Mouse (Mus musculus): ENCODE measurements around the gene Leng1. TPM values are rescaled to one million over a fixed set of nuclear protein-coding genes. Genes with fewer than 3 reads are reported as not detected.
"Not testable (repeated sequence)": the region's sequence is repeated elsewhere in the genome, so short reads cannot be mapped to it uniquely, and the experiment has no call there.

The Leng1 gene
- polyA plus RNA-seq, 1 experiment = 22.0 TPM

DNA sequence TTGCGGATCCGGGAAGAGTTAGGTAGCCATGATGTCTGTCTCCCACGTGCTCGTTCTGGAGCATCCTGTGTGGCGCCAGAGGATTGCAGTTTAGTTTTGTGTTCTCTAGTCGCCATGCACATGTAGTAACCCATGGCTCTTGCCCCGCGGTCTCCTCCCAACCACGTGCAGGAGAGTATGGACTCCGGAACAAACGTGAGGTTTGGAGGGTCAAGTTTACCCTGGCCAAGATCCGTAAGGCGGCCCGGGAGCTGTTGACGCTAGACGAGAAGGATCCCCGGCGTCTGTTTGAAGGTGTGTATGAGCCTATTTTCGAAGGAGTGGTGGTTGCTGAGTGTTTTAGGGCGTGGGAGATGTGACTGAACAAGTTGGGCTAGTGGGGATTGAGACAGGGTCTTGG, 38.8 kb upstream of the Leng1 start:
- Histone ChIP-seq H3K36me3 (replicated peaks; ENCODE audit: low read length) (peaks cover 44% of the 10 kb centered on the region), H3K9me3 (no peaks in the 10 kb centered on the region), H3K27me3 (replicated peaks) (no peaks in the 10 kb centered on the region), H3K4me3 (replicated peaks) (peak overlapping the region; percentile 95), H3K4me1 (peaks cover 27% of the 10 kb centered on the region)
- TF ChIP-seq GATA1 (IDR thresholded peaks at IDR 0.05; ENCODE audit: borderline replicate concordance, low read length) (no peak), FLI1 (IDR thresholded peaks at IDR 0.05; ENCODE audit: low read length) (no peak)

DNA sequence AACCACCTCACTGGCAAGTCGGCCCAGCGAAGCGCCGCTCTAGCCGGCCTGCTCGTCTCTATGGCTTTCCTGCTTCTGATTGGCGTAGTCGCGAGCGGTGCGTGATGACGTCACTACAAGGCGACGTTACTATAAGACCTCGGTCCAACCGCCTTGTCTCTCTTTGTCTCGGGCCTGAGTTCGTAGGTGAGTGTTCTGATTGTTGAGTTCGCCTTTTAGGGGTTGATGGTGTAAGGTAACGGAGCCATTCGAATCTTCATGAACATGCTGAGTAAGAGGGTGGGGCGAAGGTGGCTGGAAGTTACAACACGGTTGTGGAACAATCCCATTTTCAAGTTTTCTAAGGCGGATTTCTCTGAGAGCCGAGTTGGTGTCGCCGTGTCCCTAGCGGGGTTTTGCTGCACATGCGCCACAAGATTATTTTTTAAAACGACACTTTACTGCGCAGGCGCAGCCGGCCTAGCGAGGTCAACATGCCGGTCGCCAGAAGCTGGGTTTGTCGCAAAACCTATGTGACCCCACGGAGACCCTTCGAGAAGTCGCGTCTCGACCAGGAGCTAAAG, 38.3 kb upstream of the Leng1 start, which contains the start of gene Rps9:
Gene Rps9, plus strand, starts transcription at position 115 of the 563 bp plus-strand sequence.
- H3K4me1 ChIP-seq = peaks cover 27% of the 10 kb centered on the region
- H3K27me3 ChIP-seq (replicated peaks) = no peaks in the 10 kb centered on the region
- peaks cover 49% of the 10 kb centered on the region for H3K36me3 ChIP-seq (replicated peaks; ENCODE audit: low read length)
- H3K9me3 ChIP-seq = no peaks in the 10 kb centered on the region
- no peak for TF ChIP-seq FLI1 (IDR thresholded peaks at IDR 0.05; ENCODE audit: low read length)
- TF ChIP-seq GATA1 (IDR thresholded peaks at IDR 0.05; ENCODE audit: borderline replicate concordance, low read length) = no peak
- peak within 1 kb of the TSS; percentile 95 for H3K4me3 ChIP-seq (replicated peaks)

DNA sequence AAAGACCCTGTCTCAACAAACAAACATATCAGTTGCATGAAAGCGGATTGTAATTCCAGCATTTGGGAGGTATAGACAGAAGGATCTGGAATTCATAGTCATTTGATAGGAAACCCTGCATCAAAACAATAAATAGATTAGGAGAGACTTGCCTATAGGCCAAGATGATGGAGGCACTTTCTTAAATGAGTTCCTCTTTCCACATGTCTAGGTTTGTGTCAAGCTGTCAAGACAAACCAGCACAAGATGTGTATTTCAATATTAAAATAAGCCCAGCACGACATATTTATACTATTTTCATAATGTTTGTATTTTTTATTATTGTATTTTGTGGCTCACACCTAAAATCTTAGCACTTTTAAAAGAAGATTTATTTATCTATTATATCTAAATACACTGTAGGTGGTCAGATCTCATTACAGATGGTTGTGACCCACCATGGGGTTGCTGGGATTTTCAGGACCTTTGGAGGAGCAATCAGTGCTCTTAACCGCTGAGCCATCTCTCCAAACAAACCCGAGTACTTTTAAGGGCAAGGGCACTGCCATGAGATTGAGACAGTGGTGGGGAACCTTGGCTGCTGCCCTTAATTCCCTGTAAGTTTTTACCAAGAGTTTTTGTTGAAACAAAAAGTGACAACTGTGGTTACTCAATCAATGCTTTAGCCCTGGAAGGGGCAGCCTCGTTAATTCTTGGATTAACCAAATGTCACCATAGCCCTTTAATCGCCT, 37.7 kb upstream of the Leng1 start:
- Histone ChIP-seq H3K36me3 (replicated peaks; ENCODE audit: low read length) (peaks cover 55% of the 10 kb centered on the region), H3K27me3 (replicated peaks) (no peaks in the 10 kb centered on the region), H3K4me3 (replicated peaks) (peak overlapping the region; percentile 95), H3K9me3 (no peaks in the 10 kb centered on the region), H3K4me1 (peaks cover 27% of the 10 kb centered on the region)
- TF ChIP-seq FLI1 (IDR thresholded peaks at IDR 0.05; ENCODE audit: low read length) = no peak
- TF ChIP-seq GATA1 (IDR thresholded peaks at IDR 0.05; ENCODE audit: borderline replicate concordance, low read length) = no peak

DNA sequence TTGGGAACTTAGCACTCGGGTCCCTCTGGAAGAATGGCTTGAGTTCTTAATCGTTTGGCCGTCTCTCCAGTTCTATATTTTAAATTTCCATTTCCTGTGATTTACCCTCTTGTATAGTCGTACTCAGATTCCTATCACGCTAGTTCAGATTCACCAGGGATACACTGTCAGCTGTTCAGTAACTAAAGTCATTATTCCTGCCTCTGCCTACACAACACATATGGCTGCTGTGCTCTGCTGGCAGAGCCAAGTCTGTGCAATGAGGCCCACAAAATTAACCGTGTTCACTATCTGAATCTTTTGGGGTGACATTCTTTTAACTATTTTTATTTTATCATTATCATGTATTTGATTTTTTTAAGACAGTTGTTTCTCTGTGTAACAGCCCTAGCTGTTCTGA, 32.8 kb upstream of the Leng1 start:
- TF ChIP-seq GATA1 (IDR thresholded peaks at IDR 0.05; ENCODE audit: borderline replicate concordance, low read length) (no peak), FLI1 (IDR thresholded peaks at IDR 0.05; ENCODE audit: low read length) (no peak)

DNA sequence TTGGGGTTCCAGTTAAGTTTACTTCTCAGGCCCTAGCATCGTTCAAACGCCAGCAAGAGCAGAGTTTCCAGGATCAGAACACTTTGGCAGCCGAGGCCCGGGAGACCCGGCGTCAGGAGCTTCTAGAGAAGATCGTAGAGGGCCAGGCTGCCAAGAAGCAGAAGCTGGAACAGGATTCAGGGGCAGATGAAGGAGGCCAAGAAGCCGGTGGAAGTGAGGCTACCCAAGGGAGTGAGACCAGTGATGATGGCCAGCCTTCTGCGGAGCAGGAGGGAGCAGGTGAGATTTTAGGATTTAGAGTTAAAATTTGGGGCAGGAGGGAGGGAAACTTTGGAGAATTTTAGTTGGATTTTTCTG, 29.3 kb upstream of the Leng1 start:
- peaks cover 36% of the 10 kb centered on the region for H3K4me1 ChIP-seq
- H3K9me3 ChIP-seq; H3K27me3 ChIP-seq (replicated peaks): not testable (repeated sequence)
- H3K36me3 ChIP-seq (replicated peaks; ENCODE audit: low read length) = peaks cover 59% of the 10 kb centered on the region
- peak overlapping the region; percentile 99 for H3K4me3 ChIP-seq (replicated peaks)

More for the DNA sequence above, 32.8 kb upstream of the Leng1 start:
- Histone ChIP-seq H3K27me3 (replicated peaks) (no peaks in the 10 kb centered on the region), H3K4me3 (replicated peaks) (no peak overlapping the region), H3K4me1 (peaks cover 17% of the 10 kb centered on the region; the same call in 1 of the 2 replicates), H3K36me3 (replicated peaks; ENCODE audit: low read length) (peaks cover 57% of the 10 kb centered on the region), H3K9me3 (no peaks in the 10 kb centered on the region)

DNA sequence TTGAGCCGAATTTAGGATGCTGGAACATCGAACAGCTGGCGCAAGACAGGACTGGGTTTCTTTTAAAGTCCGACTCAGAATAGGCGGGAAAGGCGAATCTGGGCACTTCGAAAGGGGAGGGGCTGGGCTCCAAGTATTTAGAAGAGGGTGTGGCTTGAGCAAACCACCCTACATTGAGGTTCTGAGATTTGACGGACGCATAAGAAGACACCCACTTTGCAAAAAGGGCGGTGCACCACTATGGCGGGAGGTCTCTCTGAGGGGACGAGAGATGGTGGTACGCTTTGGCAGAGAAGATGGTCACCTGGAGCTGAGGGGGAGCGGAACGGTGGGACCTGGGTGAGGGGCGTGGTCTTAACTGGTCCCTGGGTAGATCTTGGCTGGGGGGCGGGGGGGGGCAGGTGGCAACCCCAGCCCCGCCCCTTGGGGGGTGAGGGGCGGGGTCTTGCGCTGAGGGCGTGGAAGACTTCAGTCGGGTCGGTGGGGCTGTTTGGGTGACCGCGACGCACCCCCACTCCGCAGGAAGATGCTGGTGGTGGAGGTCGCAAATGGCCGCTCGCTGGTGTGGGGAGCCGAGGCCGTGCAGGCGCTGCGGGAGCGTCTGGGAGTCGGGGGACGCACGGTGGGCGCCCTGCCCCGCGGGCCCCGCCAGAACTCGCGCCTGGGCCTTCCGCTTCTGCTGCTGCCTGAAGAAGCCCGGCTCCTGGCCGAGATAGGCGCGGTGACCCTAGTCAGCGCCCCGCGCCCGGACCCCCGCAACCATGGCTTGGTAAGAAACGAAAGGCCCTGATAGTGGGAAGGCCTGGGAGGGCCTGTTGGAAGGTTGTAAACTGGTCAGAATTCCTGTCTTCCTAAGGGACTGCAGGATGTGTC, 28.7 kb upstream of the Leng1 start:
- H3K27me3 ChIP-seq (replicated peaks) = no peaks in the 10 kb centered on the region
- no peaks in the 10 kb centered on the region for H3K9me3 ChIP-seq
- TF ChIP-seq FLI1 (IDR thresholded peaks at IDR 0.05; ENCODE audit: low read length) = no peak
- TF ChIP-seq GATA1 (IDR thresholded peaks at IDR 0.05; ENCODE audit: borderline replicate concordance, low read length) = no peak
- peaks cover 59% of the 10 kb centered on the region for H3K36me3 ChIP-seq (replicated peaks; ENCODE audit: low read length)
- peaks cover 42% of the 10 kb centered on the region for H3K4me1 ChIP-seq
- peak overlapping the region; percentile 99 for H3K4me3 ChIP-seq (replicated peaks)

DNA sequence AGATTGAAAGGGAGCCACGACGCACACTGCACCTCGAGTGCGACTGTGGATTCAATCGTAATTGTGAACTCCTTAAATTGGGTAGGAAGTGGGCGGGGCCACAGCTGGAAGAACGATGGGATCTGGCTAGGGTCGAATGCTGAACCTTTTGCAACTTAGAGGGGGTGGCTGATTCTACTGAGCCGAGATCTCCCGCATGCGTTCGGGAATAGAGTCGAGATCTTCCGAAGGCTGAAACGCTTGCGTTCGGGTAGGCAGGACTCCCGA, 28.1 kb upstream of the Leng1 start:
- Histone ChIP-seq H3K4me1 (peaks cover 42% of the 10 kb centered on the region), H3K9me3 (no peaks in the 10 kb centered on the region), H3K36me3 (replicated peaks; ENCODE audit: low read length) (peaks cover 60% of the 10 kb centered on the region), H3K4me3 (replicated peaks) (peak overlapping the region; percentile 99), H3K27me3 (replicated peaks) (no peaks in the 10 kb centered on the region)
- TF ChIP-seq FLI1 (IDR thresholded peaks at IDR 0.05; ENCODE audit: low read length) (no peak), GATA1 (IDR thresholded peaks at IDR 0.05; ENCODE audit: borderline replicate concordance, low read length) (no peak)

DNA sequence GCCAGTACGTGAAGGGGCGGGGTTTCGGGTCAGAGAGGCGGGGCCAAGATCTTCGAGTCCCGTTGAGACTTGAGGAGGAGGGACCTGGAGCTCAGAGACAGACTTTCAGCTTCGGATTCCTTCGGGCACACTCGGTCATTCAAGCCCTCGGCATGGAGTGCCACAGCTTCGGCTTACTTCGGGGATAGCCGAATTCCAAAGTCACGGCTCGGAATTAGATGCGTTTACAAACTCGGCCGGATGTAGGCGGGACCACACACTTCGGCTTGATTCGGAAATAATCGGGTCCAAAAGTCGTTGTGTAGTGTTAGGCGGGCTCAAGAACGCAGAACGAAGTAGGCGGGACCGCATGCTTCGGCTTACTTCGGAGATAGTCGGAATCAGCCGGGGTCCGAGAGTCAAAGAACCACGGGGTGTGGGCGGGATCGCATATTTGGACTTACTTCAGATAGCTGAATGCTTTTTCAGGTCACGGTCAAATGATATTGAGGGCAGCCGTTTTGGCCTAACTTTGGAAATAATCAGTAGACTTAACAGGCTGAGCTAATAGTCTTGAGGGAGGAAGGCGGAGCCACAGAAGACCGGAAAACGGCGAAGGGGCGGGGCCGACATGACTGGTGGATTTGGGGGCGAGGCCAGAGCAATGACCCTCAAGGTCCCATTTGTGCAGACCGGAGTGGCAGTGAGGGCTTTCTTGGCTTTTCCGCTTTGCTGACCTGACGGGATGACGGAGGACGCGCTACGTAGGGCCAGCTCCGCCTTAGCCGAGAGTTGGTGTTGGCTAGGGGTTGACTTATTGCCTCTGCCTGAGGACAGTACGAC, 27.6 kb upstream of the Leng1 start, which contains the start of gene Mboat7:
Gene Mboat7, minus strand, starts transcription at position 537 of the 822 bp plus-strand sequence.
- H3K36me3 ChIP-seq (replicated peaks; ENCODE audit: low read length) = peaks cover 59% of the 10 kb centered on the region

DNA sequence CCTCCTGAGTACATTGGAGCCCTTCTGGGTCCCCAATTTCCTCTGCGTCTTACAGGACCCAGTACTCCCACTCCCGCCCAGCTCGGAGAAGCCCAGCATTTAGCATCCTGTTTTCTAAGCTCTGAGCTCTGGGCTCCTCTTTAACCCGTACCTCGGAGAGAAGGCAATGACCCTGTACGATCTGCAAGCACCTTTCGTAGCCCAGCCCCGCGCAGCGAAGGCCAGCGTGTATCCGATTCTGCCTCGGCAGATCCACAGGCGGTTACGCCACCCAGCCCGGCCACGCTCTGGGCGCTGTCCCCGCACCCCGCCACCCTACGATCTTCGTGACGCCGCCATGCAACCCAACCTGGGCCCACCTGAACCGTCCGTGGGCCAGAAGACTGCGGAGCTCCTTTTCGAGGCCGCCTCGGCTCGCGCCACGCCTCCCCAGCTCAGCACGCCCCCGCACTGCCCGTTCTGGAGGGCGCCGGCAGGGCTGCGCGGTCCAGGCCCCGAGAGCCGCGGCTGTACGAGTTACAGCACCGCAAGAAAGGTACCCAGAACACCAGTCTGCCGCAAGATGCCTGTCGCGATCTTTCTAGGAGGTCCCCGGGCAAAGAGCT, 26.8 kb upstream of the Leng1 start, which contains the start of gene Tsen34:
Gene Tsen34, plus strand, starts transcription at position 482 of the 605 bp plus-strand sequence.
- Histone ChIP-seq H3K27me3 (replicated peaks) (no peaks in the 10 kb centered on the region), H3K4me1 (peaks cover 46% of the 10 kb centered on the region), H3K4me3 (replicated peaks) (peak within 1 kb of the TSS; percentile 99), H3K9me3 (no peaks in the 10 kb centered on the region), H3K36me3 (replicated peaks; ENCODE audit: low read length) (peaks cover 59% of the 10 kb centered on the region)
- TF ChIP-seq FLI1 (IDR thresholded peaks at IDR 0.05; ENCODE audit: low read length) (no peak), GATA1 (IDR thresholded peaks at IDR 0.05; ENCODE audit: borderline replicate concordance, low read length) (no peak)

More for the DNA sequence above, 27.6 kb upstream of the Leng1 start, which contains the start of gene Mboat7:
- no peak for TF ChIP-seq GATA1 (IDR thresholded peaks at IDR 0.05; ENCODE audit: borderline replicate concordance, low read length)
- TF ChIP-seq FLI1 (IDR thresholded peaks at IDR 0.05; ENCODE audit: low read length) = 0 out of 2 replicates have a peak, but pooled peaks have one; percentile 56
- Histone ChIP-seq H3K4me3 (replicated peaks) (peak within 1 kb of the TSS; percentile 99), H3K4me1 (peaks cover 46% of the 10 kb centered on the region), H3K9me3 (no peaks in the 10 kb centered on the region), H3K27me3 (replicated peaks) (no peaks in the 10 kb centered on the region)

All from megakaryocyte, embryonic 14.5 days (primary cell).